Mouse (Mus musculus): ENCODE results near the gene Gm20869.
"Not testable (repeated sequence)": the region's sequence is repeated elsewhere in the genome, so short reads cannot be mapped to it uniquely, and the experiment has no call there.

The Gm20869 gene

DNA sequence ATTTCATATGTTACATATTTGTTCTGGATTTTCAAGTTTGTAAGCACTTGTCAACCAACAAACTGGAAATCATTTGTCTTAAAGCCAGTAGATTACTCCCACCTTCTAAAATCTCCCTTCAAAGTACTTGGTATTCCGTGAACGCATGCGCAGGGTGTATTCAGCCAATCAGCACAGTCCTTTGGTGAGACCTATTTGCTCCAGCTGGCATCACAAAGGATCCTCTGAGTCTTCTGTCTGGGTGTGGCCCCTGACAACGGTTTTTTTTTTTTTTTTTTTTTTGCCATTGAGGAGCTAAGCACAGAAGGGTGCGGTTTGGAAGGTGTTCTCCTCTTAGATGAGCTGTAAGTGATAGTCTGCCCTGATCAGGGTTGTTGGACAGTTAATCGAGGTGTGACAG is at the start of gene Gm20869:
TSS of gene Gm20869 (plus strand) at position 301 of the 400 bp plus-strand sequence.
- not testable (repeated sequence) for DNase-seq (ENCODE audit: low read depth in 2 of 2, low spot score in 2 of 2)

All from CD8-positive naive resting alpha-beta T cell, adult 2 months (primary cell).